Mouse (Mus musculus): ENCODE results near the gene Vps41. TPM values are rescaled to one million over a fixed set of nuclear protein-coding genes. Genes with fewer than 3 reads are reported as not detected.

The Vps41 gene
- total RNA-seq, 2 experiments from 2014 or later, result 145 to 153 TPM

GRCm38 (mm10) chr13:18858183-18858582 is 141.1 kb downstream of the Vps41 start:
- DNase-seq (ENCODE audit: extremely low spot score in 1 of 2, low spot score in 1 of 2), result peak; percentile 48 to 67

- DNase-seq (ENCODE audit: extremely low spot score in 1 of 2, low spot score in 1 of 2), result no peak
Observed at GRCm38 (mm10) chr13:18859389-18859788, 142.3 kb downstream of the Vps41 start.

GRCm38 (mm10) chr13:18868030-18868490 is 151.0 kb downstream of the Vps41 start:
- DNase-seq (ENCODE audit: extremely low spot score in 1 of 2, low spot score in 1 of 2), result no peak

GRCm38 (mm10) chr13:18868825-18869224 is 151.7 kb downstream of the Vps41 start:
- DNase-seq (ENCODE audit: extremely low spot score in 1 of 2, low spot score in 1 of 2), result no peak

GRCm38 (mm10) chr13:18875321-18875720 is 158.2 kb downstream of the Vps41 start:
- no peak for DNase-seq (ENCODE audit: extremely low spot score in 1 of 2, low spot score in 1 of 2)

GRCm38 (mm10) chr13:18892910-18893309 is 175.8 kb downstream of the Vps41 start:
- peak; percentile 20 to 21 for DNase-seq (ENCODE audit: extremely low spot score in 1 of 2, low spot score in 1 of 2)

- no peak for DNase-seq (ENCODE audit: extremely low spot score in 1 of 2, low spot score in 1 of 2)
Observed at GRCm38 (mm10) chr13:18896789-18897188, 179.7 kb downstream of the Vps41 start.

- DNase-seq (ENCODE audit: extremely low spot score in 1 of 2, low spot score in 1 of 2), result no peak
Observed at GRCm38 (mm10) chr13:18903623-18904022, 186.5 kb downstream of the Vps41 start.

- no peak for DNase-seq (ENCODE audit: extremely low spot score in 1 of 2, low spot score in 1 of 2)
Observed at GRCm38 (mm10) chr13:18914774-18915173, 197.7 kb downstream of the Vps41 start.

Other genes starting within 250 kb of the Vps41 start
- gene Amph, start 230.9 kb downstream of the Vps41 start, total RNA-seq (2021), result 100 to 1,000 TPM; 232 to 251 TPM

Measured in layer of hippocampus, postnatal 25 days (tissue).